Mouse (Mus musculus) T-cell, adult 66 days (primary cell): ENCODE results near the gene Golt1b. TPM values are rescaled to one million over a fixed set of nuclear protein-coding genes. Genes with fewer than 3 reads are reported as not detected.

Source experiments
- total RNA-seq, 2 experiments: library from RNA; stranded (reverse); gene quantifications; 3 replicates in 1 of 2; 4 replicates in 1 of 2; pipeline ENCODE4 v1.2.4; 2023

Golt1b gene
- total RNA-seq = 10 to 100 TPM; 27.6 to 28.5 TPM

GRCm38 (mm10) chr6:142387011-142387754 is at the start of gene Golt1b, which contains the start of gene Recql:
Gene Golt1b, plus strand, starts transcription at chr6:142387221.
Gene Recql, minus strand, starts transcription at chr6:142387087.

GRCm38 (mm10) chr6:142345440-142346038 is 41.5 kb upstream of the Golt1b start, which contains the start of gene Pyroxd1:
Gene Pyroxd1, plus strand, starts transcription at chr6:142345654.

GRCm38 (mm10) chr6:142412906-142413491 is 26.0 kb downstream of the Golt1b start, which contains the start of gene Spx:
Gene Spx, plus strand, starts transcription at chr6:142413441.

Other genes with a start within 250 kb of the Golt1b start
- gene Slco1a6, start 178.7 kb upstream of the Golt1b start, total RNA-seq = 1 to 10 TPM in 1 of 2 experiments, not detected in 1; 1.5 TPM
- not detected for gene Iapp, start 88.8 kb upstream of the Golt1b start, total RNA-seq
- gene Slco1a5, start 64.2 kb upstream of the Golt1b start, total RNA-seq = not detected
- gene Pyroxd1, start 41.6 kb upstream of the Golt1b start, total RNA-seq = 10 to 100 TPM; 21.2 to 23.2 TPM
- gene Recql, start 134 bp upstream of the Golt1b start, total RNA-seq = 10 to 100 TPM; 35.1 to 47.3 TPM
- 1 to 10 TPM in 1 of 2 experiments, under 1 TPM in 1; 0.79 to 1.2 TPM for gene Spx, start 26.2 kb downstream of the Golt1b start, total RNA-seq
- gene Gys2, start 85.9 kb downstream of the Golt1b start, total RNA-seq = not detected
- 10 to 100 TPM; 24.9 to 29.0 TPM for gene Ldhb, start 120.7 kb downstream of the Golt1b start, total RNA-seq
- under 1 TPM in 1 of 2 experiments, not detected in 1; 0.70 TPM for gene Kcnj8, start 184.4 kb downstream of the Golt1b start, total RNA-seq